Comparison of ENCODE assay signal across 8 mouse cellular contexts in genomic region chr1:74000191-74000651, GRCm38 (mm10).
A peak's percentile ranks its signal among the peaks of the same experiment; 100 is the strongest.
DNase-seq lines count a peak whose midpoint lies in the region; ATAC-seq and TF ChIP-seq lines count a peak whose summit lies in the region.

No protein-coding gene starts in this region.

- H3K9me3 ChIP-seq in midbrain, embryonic 11.5 days (ENCODE audit: control insufficient read depth, low read length), result no peaks in the 10 kb centered on the region
- no peaks in the 10 kb centered on the region for H3K9me3 ChIP-seq in midbrain, postnatal 0 days (ENCODE audit: low read length)

- H3K9ac ChIP-seq in midbrain, embryonic 11.5 days (ENCODE audit: low read length), result 0 out of 2 replicates have a peak overlapping the region, but pooled peaks have one; percentile 31
- H3K9ac ChIP-seq in midbrain, postnatal 0 days (replicated peaks; ENCODE audit: low read length, poor library complexity, severe bottlenecking), result no peak overlapping the region

- H3K27ac ChIP-seq in midbrain, embryonic 11.5 days (ENCODE audit: low read depth, low read length), result no peak overlapping the region
- H3K27ac ChIP-seq in midbrain, postnatal 0 days (ENCODE audit: low read depth, low read length), result no peak overlapping the region

- TF ChIP-seq CTCF in midbrain, postnatal 0 days (IDR thresholded peaks at IDR 0.05), result no peak

- no peaks in the 10 kb centered on the region for H3K36me3 ChIP-seq in midbrain, embryonic 11.5 days (ENCODE audit: control insufficient read depth, insufficient read depth, low read length)
- no peaks in the 10 kb centered on the region for H3K36me3 ChIP-seq in midbrain, postnatal 0 days (ENCODE audit: insufficient read depth, low read length)

- no peak for ATAC-seq in midbrain, embryonic 11.5 days (ENCODE audit: low FRiP score)
- ATAC-seq in midbrain, postnatal 0 days (ENCODE audit: low FRiP score), result no peak

- peaks cover 7% of the 10 kb centered on the region for H3K4me1 ChIP-seq in midbrain, embryonic 11.5 days (ENCODE audit: control insufficient read depth, insufficient read depth, low read length)
- H3K4me1 ChIP-seq in midbrain, postnatal 0 days (ENCODE audit: insufficient read depth, low read length), result no peaks in the 10 kb centered on the region

- WGBS in midbrain, embryonic 11.5 days, result 4% methylated on average over 5 of the region's 5 CpGs
- WGBS in midbrain, postnatal 0 days, result 26% methylated on average over 5 of the region's 5 CpGs

- H3K27me3 ChIP-seq in midbrain, embryonic 11.5 days (ENCODE audit: control insufficient read depth, insufficient read depth, low read length), result no peaks in the 10 kb centered on the region
- H3K27me3 ChIP-seq in midbrain, postnatal 0 days (ENCODE audit: insufficient read depth, low read length), result no peaks in the 10 kb centered on the region

- no peak overlapping the region for H3K4me2 ChIP-seq in midbrain, embryonic 11.5 days
- no peak overlapping the region for H3K4me2 ChIP-seq in midbrain, postnatal 0 days (ENCODE audit: low read depth, low read length, poor library complexity, severe bottlenecking)

- no peak overlapping the region for H3K4me3 ChIP-seq in midbrain, embryonic 11.5 days (ENCODE audit: low read depth, low read length)
- H3K4me3 ChIP-seq in midbrain, postnatal 0 days (ENCODE audit: low read depth, low read length), result no peak overlapping the region

- no peak for DNase-seq in midbrain, embryonic 11.5 days (ENCODE audit: low spot score, missing footprints)
- DNase-seq in midbrain, postnatal 0 days (ENCODE audit: low spot score), result no peak
- peak; percentile 72 to 86 for DNase-seq in heart, adult 9 months (ENCODE audit: low spot score in 2 of 2)
- peak; percentile 81 for DNase-seq in kidney, postnatal 14 days
- DNase-seq in lung, postnatal 4 days, result peak; percentile 49 to 71
- no peak for DNase-seq in left cerebral cortex, adult 9 months (ENCODE audit: low spot score in 2 of 2)
- no peak for DNase-seq in thymus, postnatal 10 days (ENCODE audit: low spot score in 2 of 2)
- DNase-seq in frontal cortex, postnatal 14 days (ENCODE audit: low spot score in 2 of 2), result no peak

Comparison
In these comparisons a context has a peak if more than half of its experiments do, and no peak if none do; other contexts are left out.
1. DNase-seq: peak in heart, adult 9 months (2 of 2), kidney, postnatal 14 days (single experiment) and lung, postnatal 4 days (2 of 2); none in midbrain, embryonic 11.5 days (single experiment), midbrain, postnatal 0 days (single experiment), left cerebral cortex, adult 9 months (0 of 2), thymus, postnatal 10 days (0 of 2) and frontal cortex, postnatal 14 days (0 of 2).